Mouse (Mus musculus): ENCODE measurements around the gene 3110082J24Rik. TPM values are rescaled to one million over a fixed set of nuclear protein-coding genes. Genes with fewer than 3 reads are reported as not detected.

3110082J24Rik gene
- polyA plus RNA-seq, 1 experiment, result not detected

DNA sequence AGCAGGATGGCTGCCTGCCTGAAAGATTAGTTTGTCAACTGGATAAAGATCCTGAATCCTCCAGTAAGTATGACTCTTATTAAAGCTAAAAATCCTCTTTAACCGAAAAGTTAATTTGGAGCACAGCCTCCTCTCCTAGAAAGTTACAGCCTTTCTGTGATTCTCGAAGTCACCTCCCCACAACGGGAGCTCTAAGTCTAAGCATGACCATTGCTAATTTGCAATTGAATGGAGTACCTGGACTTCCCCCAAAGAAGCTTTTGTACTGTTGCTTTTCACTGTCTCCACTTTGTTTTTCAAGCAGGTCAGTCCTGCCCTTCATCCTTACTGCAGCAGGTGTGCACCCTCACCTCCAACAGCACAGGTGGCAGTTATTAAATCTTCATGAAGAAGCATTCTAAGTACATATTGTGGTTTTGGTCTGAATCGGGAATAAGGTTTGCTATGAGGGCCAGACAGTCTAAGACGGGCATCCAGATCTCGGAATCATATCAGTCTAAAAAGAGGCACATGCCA, 47.6 kb downstream of the 3110082J24Rik start:
- TF ChIP-seq CTCF (IDR thresholded peaks at IDR 0.05; ENCODE audit: extremely low read depth, insufficient read depth, insufficient read length, insufficient replicate concordance) (no peak), POLR2A (IDR thresholded peaks at IDR 0.05; ENCODE audit: low read depth, low read length) (no peak)
- no peaks in the 10 kb centered on the region for H3K27me3 ChIP-seq (ENCODE audit: control insufficient read depth, insufficient read depth, low read length)
- no peak overlapping the region for H3K27ac ChIP-seq (ENCODE audit: insufficient read depth, low read length)
- H3K4me1 ChIP-seq (ENCODE audit: control insufficient read depth, insufficient read depth, insufficient read length), result no peaks in the 10 kb centered on the region
- H3K4me3 ChIP-seq (ENCODE audit: extremely low read depth, insufficient read depth, insufficient read length), result no peak overlapping the region
- DNase-seq (ENCODE audit: low read depth in 1 of 2, low spot score in 2 of 2), result no peak
- peaks cover 4% of the 10 kb centered on the region; the same call in 1 of the 2 replicates for H3K36me3 ChIP-seq (ENCODE audit: control insufficient read depth, insufficient read depth, low read length)
- WGBS, result 95% methylated on average over 6 of the region's 6 CpGs

Other genes with a start within 250 kb of the 3110082J24Rik start
- not detected in 2 replicates for gene Il6, start 93.0 kb downstream of the 3110082J24Rik start, polyA plus RNA-seq (2012; rRNA removed)
- gene Tyms, start 32.5 kb downstream of the 3110082J24Rik start, polyA plus RNA-seq (2012; rRNA removed), result 23.9 and 30.0 TPM in 2 replicates
- gene Garem2, start 925 bp downstream of the 3110082J24Rik start, polyA plus RNA-seq (2012; rRNA removed), result not detected in 2 replicates
- gene Hadha, start 49.1 kb upstream of the 3110082J24Rik start, polyA plus RNA-seq (2012; rRNA removed), result 29.4 and 32.0 TPM in 2 replicates
- gene Hadhb, start 49.2 kb upstream of the 3110082J24Rik start, polyA plus RNA-seq (2012; rRNA removed), result 35.7 and 37.8 TPM in 2 replicates
- gene Adgrf3, start 99.6 kb upstream of the 3110082J24Rik start, polyA plus RNA-seq (2012; rRNA removed), result 0.08 and 0.09 TPM in 2 replicates
- gene Selenoi, start 126.5 kb upstream of the 3110082J24Rik start, polyA plus RNA-seq (2012; rRNA removed), result 14.3 and 16.1 TPM in 2 replicates
- 0.14 and 0.20 TPM in 2 replicates for gene Drc1, start 175.3 kb upstream of the 3110082J24Rik start, polyA plus RNA-seq (2012; rRNA removed)

Measured in spleen, adult 2 months (tissue).